Mouse (Mus musculus) midbrain, embryonic 11.5 days (tissue): ENCODE measurements around the gene Prdm13. TPM values are rescaled to one million over a fixed set of nuclear protein-coding genes. Genes with fewer than 3 reads are reported as not detected.

Source experiments
- ATAC-seq: fragments of 200-750 bp; cut with Nextera tagmentation; 2 replicates; pipeline ENCODE4 v1.8.0; 2017; ENCODE audit warnings: moderate TSS enrichment, moderate library complexity; ENCODE audit not compliant: low FRiP score
- DNase-seq: peaks from one replicate; pipeline ENCODE4 v3.0.0; 2015; ENCODE audit warnings: low spot score; ENCODE audit errors: missing footprints
- H3K27ac ChIP-seq: fragments of 300-500 bp; sonication (generic); 2 replicates; pipeline ENCODE4 v1.5.1; 2014; ENCODE audit warnings: low read depth, low read length
- H3K27me3 ChIP-seq: fragments of 300-500 bp; sonication (generic); 2 replicates; pipeline ENCODE4 v1.6.1; 2014; ENCODE audit warnings: mild to moderate bottlenecking, low read length, moderate library complexity, mixed read lengths; ENCODE audit not compliant: control insufficient read depth, insufficient read depth
- H3K36me3 ChIP-seq: fragments of 300-500 bp; sonication (generic); 2 replicates; pipeline ENCODE4 v1.6.1; 2014; ENCODE audit warnings: mild to moderate bottlenecking, low read length, moderate library complexity, mixed read lengths; ENCODE audit not compliant: control insufficient read depth, insufficient read depth
- H3K4me1 ChIP-seq: fragments of 300-500 bp; sonication (generic); 2 replicates; pipeline ENCODE4 v1.6.1; 2014; ENCODE audit warnings: low read length; ENCODE audit not compliant: control insufficient read depth, insufficient read depth
- H3K4me2 ChIP-seq: fragments of 300-500 bp; sonication (generic); 2 replicates; pipeline ENCODE4 v1.6.1; 2014; ENCODE audit warnings: mild to moderate bottlenecking, moderate library complexity
- H3K4me3 ChIP-seq: fragments of 300-500 bp; sonication (generic); 2 replicates; pipeline ENCODE4 v1.5.1; 2014; ENCODE audit warnings: low read depth, low read length
- H3K9ac ChIP-seq: fragments of 300-500 bp; sonication (generic); 2 replicates; pipeline ENCODE4 v1.6.1; 2014; ENCODE audit warnings: low read length
- H3K9me3 ChIP-seq: fragments of 300-500 bp; sonication (generic); 2 replicates; pipeline ENCODE4 v1.6.1; 2016; ENCODE audit warnings: low read length; ENCODE audit not compliant: control insufficient read depth
- WGBS: fragments of 180-500 bp; shearing (Covaris S2); extraction: QIAGEN DNeasy Blood & Tissue Kit; methylation state at CpG from one replicate; pipeline ENCODE4 v1.1.7; 2014; 5-methylcytosine and 5-hydroxymethylcytosine counted together
- polyA plus RNA-seq: library from polyadenylated mRNA; unstranded; fragments of >200 nt; fragmentation: Nextera tagmentation; extraction: Ambion mirVana; gene quantifications from 2 replicates; pipeline ENCODE4 v1.2.1, GENCODE M21; 2014

The Prdm13 gene
- polyA plus RNA-seq = 0.15 and 0.25 TPM in 2 replicates

DNA sequence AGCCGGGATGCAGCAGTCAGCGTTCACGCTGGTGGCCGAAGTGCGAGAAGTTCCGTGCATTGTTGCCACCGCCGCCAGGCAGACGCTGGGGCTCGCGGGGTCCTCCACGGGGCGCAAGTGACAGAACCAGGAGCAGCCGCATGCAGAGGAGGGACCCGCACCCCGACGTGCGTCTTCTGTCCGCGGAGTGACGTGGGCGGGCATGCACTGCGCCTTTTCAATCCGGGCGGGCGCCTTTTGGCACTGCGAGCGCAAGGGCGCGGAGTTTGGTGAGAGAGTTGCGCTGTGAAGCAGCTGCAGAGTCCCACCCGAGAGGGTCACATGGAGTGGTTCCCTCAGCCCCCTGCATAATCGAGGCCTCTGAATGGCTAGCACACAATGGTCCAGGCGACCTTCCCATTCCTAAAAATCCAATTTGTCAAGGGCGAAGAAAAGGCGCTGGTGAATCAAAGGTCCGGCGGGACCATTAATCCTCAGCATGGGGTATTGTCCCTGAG, at the start of gene Prdm13:
Gene Prdm13, minus strand, starts transcription at position 369 of the 497 bp plus-strand sequence.
- peaks cover 17% of the 10 kb centered on the region for H3K4me1 ChIP-seq
- no peaks in the 10 kb centered on the region for H3K36me3 ChIP-seq
- DNase-seq (peak; percentile 96), ATAC-seq (peak; percentile 73)
- peak within 1 kb of the TSS; percentile 16; the same call in 1 of the 2 replicates for H3K4me3 ChIP-seq
- no peaks in the 10 kb centered on the region for H3K9me3 ChIP-seq
- no peak within 1 kb of the TSS for H3K27ac ChIP-seq
- no peak within 1 kb of the TSS for H3K9ac ChIP-seq
- under 1% methylated on average over 35 of the region's 38 CpGs for WGBS
- H3K27me3 ChIP-seq = peaks cover 97% of the 10 kb centered on the region
- peak within 1 kb of the TSS; percentile 32 for H3K4me2 ChIP-seq

DNA sequence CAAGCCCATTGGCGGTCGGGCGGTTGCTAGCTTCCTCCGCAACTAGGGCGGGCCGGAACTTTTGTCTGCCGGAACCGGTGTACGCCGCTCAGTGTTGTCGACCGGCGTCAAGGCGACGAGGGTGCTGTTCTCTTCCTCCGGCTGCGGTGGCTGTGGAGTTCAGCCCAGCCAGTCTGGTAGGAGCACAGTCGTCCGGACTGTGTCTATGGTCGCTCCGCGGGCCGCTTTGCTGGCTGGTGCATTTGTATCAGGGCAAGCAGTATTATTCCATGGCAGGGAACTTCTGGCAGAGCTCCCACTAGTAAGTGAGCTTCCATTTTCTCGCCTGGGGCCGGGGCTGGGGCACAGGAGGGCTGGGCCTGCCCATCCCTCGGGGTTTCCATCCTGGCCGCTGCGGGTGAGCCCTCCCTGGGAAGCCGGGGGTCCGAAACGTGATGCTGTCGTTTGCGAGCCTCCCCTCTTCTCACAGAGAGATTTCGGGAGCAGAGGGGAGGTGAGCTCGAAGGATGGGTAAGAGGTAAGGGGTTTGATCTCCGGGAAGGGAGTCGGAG, 41.9 kb upstream of the Prdm13 start, which contains the start of gene Ccnc:
Gene Ccnc, plus strand, starts transcription at position 87 of the 551 bp plus-strand sequence.
- Histone ChIP-seq H3K4me3 (peak within 1 kb of the TSS; percentile 88), H3K9ac (peak within 1 kb of the TSS; percentile 91), H3K27ac (peak within 1 kb of the TSS; percentile 41), H3K4me2 (peak within 1 kb of the TSS; percentile 60), H3K4me1 (peaks cover 5% of the 10 kb centered on the region; the same call in 1 of the 2 replicates), H3K9me3 (no peaks in the 10 kb centered on the region), H3K27me3 (no peaks in the 10 kb centered on the region), H3K36me3 (no peaks in the 10 kb centered on the region)
- DNase-seq (no peak), ATAC-seq (peak; percentile 96)
- under 1% methylated on average over 37 of the region's 37 CpGs for WGBS

DNA sequence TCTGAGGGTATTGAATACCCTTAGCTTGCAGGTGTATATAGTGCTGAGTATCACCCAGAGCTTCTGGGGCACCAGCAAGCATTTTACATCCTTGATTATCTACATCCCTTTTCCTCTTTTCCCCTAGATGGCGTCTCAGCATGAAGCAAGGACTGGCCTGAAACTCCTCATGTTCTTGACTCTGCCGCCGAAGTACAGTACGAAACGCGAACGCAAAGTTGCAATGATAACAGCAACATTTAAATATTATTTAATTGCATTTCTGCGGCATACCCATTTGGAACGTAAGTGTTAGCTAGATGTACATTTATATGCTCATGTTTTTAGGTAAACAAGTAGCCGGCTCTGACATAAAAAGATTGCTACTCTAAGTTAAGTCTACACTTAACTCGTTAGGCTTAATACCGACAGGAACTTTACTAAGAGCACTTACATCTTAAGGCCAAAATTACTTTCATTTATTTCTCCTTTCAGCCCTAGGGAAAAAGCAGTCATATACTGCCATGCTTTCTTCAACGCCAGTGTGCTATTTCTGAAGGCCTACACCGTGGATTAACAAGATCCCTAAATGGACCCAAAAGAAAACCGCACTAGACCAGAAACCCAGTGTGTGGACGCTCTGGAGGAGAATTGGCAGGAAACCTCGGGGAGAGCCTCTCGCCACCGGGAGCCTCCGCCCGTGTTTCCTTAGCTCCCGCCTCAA, 41.3 kb upstream of the Prdm13 start:
- Histone ChIP-seq H3K9me3 (no peaks in the 10 kb centered on the region), H3K36me3 (no peaks in the 10 kb centered on the region), H3K27ac (peak overlapping the region; percentile 41), H3K4me2 (peak overlapping the region; percentile 60), H3K4me1 (peaks cover 5% of the 10 kb centered on the region; the same call in 1 of the 2 replicates), H3K27me3 (no peaks in the 10 kb centered on the region), H3K4me3 (peak overlapping the region; percentile 88), H3K9ac (peak overlapping the region; percentile 91)
- peak; percentile 98 for DNase-seq
- 1% methylated on average over 22 of the region's 22 CpGs for WGBS
- ATAC-seq = peak; percentile 51

DNA sequence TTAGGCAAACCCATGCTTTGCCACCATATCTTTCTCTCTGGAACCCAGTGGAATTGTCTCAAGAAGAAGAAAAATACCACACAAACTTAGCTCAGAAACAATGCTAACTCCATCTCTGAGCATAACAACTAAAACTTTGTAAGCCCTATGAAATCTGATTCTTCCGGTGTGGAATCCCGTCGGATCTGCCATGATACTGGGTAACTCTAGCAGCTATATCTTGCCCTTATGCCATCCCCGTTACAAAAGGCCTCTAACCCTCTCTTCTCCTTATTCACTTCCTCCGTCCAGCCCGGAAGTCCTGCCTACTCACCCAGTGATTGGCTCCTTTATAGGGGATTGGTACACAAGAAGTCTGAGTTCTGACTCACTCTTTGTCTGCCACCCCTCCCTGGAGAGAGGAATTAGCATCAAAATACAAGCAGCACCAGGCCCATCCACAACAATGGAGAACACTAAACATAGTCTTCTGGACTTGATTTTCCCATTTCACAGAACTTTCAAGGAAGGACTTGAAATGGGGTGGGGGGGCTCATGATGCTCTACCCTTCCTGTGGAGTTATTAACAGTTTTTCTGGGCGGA, 37.1 kb upstream of the Prdm13 start:
- peak; percentile 87 for DNase-seq
- no peak overlapping the region for H3K9ac ChIP-seq
- WGBS = 42% methylated on average over 7 of the region's 7 CpGs
- H3K27ac ChIP-seq = no peak overlapping the region
- H3K27me3 ChIP-seq = no peaks in the 10 kb centered on the region
- no peaks in the 10 kb centered on the region for H3K4me1 ChIP-seq
- ATAC-seq = peak; percentile 50
- H3K4me2 ChIP-seq = no peak overlapping the region
- no peaks in the 10 kb centered on the region for H3K9me3 ChIP-seq
- no peak overlapping the region for H3K4me3 ChIP-seq
- no peaks in the 10 kb centered on the region for H3K36me3 ChIP-seq

DNA sequence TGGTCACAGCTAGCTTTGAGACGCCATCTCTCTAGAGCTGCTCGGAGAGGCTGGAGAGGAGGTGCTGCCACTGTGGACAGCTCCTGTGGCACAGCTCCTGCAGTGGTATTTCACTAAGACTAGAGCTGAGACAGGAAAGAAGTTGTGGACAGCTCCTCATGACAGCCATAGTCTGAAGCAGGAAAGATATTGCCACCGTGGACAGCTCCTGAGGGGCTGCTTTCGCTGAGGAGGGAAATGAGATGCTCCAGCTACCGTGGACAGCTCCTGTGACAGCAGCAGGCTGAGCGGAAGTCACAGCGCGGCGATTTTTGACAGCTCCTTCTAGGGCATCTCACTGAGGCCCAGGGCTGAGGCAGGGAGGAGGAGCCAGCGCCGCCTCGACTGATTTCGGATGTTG, 26.4 kb upstream of the Prdm13 start:
- H3K9me3 ChIP-seq = no peaks in the 10 kb centered on the region
- ATAC-seq = peak; percentile 87
- 5% methylated on average over 13 of the region's 13 CpGs for WGBS
- H3K4me2 ChIP-seq = peak overlapping the region; percentile 35
- peak; percentile 91 for DNase-seq
- no peaks in the 10 kb centered on the region for H3K27me3 ChIP-seq
- H3K36me3 ChIP-seq = no peaks in the 10 kb centered on the region
- H3K4me3 ChIP-seq = 0 out of 2 replicates have a peak overlapping the region, but pooled peaks have one; percentile 3
- no peak overlapping the region; the same call in 1 of the 2 replicates for H3K9ac ChIP-seq
- H3K4me1 ChIP-seq = 0 out of 2 replicates have a peak, but pooled peaks cover 5% of the 10 kb centered on the region
- no peak overlapping the region for H3K27ac ChIP-seq

DNA sequence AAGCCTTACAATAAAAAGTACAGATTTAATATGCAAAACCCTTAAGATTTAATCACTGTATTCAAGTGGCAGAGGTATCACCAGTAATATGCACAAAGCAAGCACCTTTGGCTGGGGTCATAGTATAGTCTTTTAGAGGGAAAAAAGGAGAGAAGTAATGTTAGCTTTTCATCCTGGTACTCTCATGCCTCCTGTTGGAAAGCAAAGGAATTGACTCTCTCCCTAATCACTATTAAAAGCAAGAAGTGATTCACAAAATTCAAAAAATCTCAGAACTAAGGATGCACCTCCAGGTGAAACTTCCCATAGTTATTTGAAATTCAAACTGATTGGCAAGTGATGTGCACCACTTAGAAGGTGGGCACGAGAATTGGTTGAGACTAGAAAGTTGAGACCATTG, 19.3 kb upstream of the Prdm13 start:
- no peak overlapping the region for H3K27ac ChIP-seq
- H3K4me2 ChIP-seq = no peak overlapping the region
- H3K9ac ChIP-seq = no peak overlapping the region
- H3K4me3 ChIP-seq = no peak overlapping the region
- 58% methylated on average over 1 of the region's 1 CpGs for WGBS
- DNase-seq = peak; percentile 66
- H3K36me3 ChIP-seq = no peaks in the 10 kb centered on the region
- H3K27me3 ChIP-seq = no peaks in the 10 kb centered on the region
- no peaks in the 10 kb centered on the region for H3K9me3 ChIP-seq
- no peaks in the 10 kb centered on the region for H3K4me1 ChIP-seq
- ATAC-seq = no peak

DNA sequence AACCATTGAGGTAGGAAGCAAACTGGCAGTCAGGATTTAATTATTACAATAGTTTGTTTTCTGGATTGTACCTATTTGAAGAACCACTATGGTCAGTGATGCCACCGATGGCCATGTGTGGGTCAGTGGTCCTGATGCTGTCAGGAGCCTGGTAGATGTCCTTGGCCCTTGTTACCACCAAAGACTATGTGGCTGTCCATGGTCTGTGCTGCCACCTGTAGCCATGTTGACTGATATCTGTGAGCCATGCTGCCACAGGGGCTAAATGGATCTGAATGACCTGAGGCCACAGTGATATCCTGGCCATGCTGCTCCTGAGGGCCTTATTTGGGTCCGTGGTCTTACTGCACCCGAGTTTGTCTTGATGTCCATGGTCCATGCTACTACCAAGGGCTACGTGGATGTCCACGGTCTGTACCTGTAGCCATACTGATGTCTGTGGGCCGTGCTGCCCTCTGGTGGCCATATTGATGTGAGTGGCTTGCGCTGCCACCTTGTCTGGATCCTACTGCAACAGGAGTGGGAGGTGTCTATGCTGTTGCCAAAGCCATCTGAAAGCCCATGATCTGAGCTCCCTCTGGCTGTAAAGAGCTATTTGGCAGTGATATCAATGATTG, 10.0 kb upstream of the Prdm13 start:
- peaks cover 23% of the 10 kb centered on the region for H3K27me3 ChIP-seq
- DNase-seq = peak; percentile 82
- no peak overlapping the region for H3K9ac ChIP-seq
- no peaks in the 10 kb centered on the region for H3K4me1 ChIP-seq
- H3K27ac ChIP-seq = no peak overlapping the region
- ATAC-seq = peak; percentile 71
- no peak overlapping the region for H3K4me2 ChIP-seq
- no peak overlapping the region for H3K4me3 ChIP-seq
- 34% methylated on average over 7 of the region's 7 CpGs for WGBS
- no peaks in the 10 kb centered on the region for H3K36me3 ChIP-seq
- no peaks in the 10 kb centered on the region for H3K9me3 ChIP-seq

DNA sequence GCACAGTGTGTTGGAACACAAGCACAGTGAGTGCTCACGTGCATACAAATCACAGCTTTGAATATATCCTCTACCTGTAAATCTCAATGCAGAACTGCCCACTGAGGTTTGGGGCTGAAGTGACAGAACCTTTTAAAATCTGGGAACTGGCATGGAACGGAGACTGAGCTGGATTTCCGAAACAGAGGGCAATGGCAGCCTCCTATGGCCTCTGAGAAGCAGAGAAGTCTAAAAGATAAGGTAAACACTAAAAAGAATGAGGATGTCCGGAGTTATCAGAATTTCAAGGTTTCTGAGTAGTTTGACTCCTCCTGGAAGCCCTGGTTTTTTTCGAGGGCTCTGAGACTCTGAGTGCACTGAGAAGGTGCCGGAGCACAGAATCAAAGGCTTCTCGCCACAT, 4.5 kb upstream of the Prdm13 start:
- ATAC-seq = no peak
- Histone ChIP-seq H3K27ac (no peak overlapping the region), H3K36me3 (no peaks in the 10 kb centered on the region), H3K27me3 (peaks cover 76% of the 10 kb centered on the region), H3K9me3 (no peaks in the 10 kb centered on the region), H3K4me2 (no peak overlapping the region), H3K4me1 (peaks cover 17% of the 10 kb centered on the region), H3K4me3 (no peak overlapping the region), H3K9ac (no peak overlapping the region)
- WGBS = 7% methylated on average over 7 of the region's 7 CpGs
- peak; percentile 92 for DNase-seq
